Mouse (Mus musculus): ENCODE results near the gene Dus2.
"Not testable (repeated sequence)": the region's sequence is repeated elsewhere in the genome, so short reads cannot be mapped to it uniquely, and the experiment has no call there.

Gene Dus2

GRCm38 (mm10) chr8:105988546-105988945, 2.6 kb upstream of the Dus2 start:
- no peak for DNase-seq (ENCODE audit: low spot score in 2 of 2)

DNA sequence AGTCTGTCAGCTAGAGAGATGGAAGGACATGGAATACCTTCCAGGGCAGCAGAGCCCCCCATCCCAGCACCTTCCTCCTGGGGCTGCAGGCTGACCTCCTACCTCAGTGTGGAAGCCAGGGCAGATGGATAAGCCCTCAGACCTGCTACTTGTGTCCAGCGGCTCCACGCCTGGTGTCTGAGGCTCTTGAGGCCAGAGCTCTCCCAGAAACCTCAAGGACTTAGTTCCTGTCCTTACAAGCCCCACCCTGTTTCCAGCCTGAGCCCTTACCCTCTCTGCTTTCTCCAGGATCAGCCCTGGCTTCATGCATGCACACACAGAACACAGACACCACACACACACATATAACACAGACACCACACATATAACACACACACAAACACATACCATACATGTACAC, 409 bp downstream of the Dus2 start:
- DNase-seq (ENCODE audit: low spot score in 2 of 2) = no peak

DNA sequence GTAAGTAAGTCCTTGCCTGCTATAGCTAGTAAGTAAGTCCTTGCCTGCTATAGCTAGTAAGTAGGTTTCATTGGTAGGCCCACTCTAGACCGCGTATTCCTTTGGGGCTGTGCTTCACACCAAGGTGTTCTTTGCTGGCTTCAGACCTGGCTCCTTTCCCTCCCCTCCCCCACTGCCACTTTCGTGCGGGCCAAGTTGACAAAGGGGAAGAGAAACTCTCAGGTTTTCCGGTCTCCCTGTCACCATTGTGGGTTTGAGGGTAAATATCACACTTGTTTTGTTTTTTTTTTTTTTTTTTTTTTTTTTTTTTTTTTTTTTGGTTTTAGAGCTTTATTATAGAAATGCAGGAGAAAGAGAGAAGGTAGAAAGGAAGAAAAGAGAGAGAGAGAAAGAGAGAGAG, 1.4 kb downstream of the Dus2 start:
- no peak for DNase-seq (ENCODE audit: low spot score in 2 of 2)

GRCm38 (mm10) chr8:105993226-105993625, 2.1 kb downstream of the Dus2 start:
- DNase-seq (ENCODE audit: low spot score in 2 of 2) = no peak

DNA sequence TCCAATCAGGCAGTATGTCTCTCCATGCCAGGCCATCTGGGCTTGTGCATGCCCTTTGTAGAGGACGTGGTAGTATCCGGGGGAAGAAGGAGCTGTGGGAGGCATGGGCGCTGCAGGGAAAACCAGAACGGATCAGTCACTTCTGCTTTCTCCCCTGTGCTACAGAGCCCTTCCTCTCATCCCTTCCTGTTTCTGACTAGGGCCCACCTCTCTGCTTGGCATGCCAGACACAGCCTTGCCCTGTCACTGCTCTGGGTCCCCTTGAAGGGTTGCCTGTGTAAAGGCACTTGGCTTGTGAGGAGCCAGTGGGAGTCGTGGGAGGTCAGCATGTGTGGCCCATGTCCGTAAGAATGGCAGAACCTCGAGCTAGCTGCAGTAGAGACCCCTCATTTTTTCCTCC, 5.2 kb downstream of the Dus2 start:
- no peak for DNase-seq (ENCODE audit: low spot score in 2 of 2)

GRCm38 (mm10) chr8:105998971-105999370, 7.8 kb downstream of the Dus2 start:
- DNase-seq (ENCODE audit: low spot score in 2 of 2) = no peak

GRCm38 (mm10) chr8:106001908-106002307, 10.8 kb downstream of the Dus2 start:
- no peak for DNase-seq (ENCODE audit: low spot score in 2 of 2)

GRCm38 (mm10) chr8:106004538-106005207, 13.5 kb downstream of the Dus2 start:
- no peak for DNase-seq (ENCODE audit: low spot score in 2 of 2)

DNA sequence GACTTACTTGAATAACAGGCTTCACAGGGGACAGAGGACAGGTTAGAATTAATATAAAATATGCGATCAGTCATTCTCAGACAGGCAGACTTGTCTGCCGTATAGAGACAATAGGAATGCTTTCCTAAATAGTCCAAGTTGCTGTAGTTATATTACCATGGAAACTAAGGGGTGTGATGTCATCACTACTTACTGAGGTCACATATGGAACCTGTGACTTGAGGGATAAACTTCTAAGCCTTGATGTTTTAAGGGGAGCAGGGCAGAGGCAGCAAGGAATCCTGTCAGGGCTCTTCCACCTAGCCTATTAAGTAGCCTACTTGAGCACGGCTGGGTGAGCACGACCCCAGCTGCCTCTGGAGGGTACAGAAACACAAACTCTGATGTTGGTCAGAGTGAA, 14.7 kb downstream of the Dus2 start, which contains the start of gene Dpep2nb:
Dpep2nb (minus strand) TSS at position 101 of the 400 bp plus-strand sequence.
- no peak for DNase-seq (ENCODE audit: low spot score in 2 of 2)

DNA sequence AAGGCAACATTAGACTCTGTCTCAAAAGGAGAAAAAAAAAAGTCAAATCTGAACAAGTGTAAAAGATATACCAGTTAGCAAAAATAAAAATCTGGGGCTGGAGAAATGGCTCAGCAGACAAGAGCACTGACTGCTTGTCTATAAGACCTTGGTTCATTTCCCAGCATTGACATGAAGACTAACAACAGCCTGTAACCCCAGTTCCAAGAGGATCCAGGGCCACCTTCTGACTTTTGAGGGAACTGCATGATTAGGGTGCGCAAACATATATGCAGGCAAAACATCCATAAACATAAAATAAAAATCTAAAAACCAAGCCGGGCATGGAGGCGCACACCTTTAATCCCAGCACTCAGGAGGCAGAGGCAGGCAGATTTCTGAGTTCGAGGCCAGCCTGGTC, 15.3 kb downstream of the Dus2 start:
- no peak for DNase-seq (ENCODE audit: low spot score in 2 of 2)

- DNase-seq (ENCODE audit: low spot score in 2 of 2) = no peak
These were observed 16.0 kb downstream of the Dus2 start for GRCm38 (mm10) chr8:106007135-106007534.

DNA sequence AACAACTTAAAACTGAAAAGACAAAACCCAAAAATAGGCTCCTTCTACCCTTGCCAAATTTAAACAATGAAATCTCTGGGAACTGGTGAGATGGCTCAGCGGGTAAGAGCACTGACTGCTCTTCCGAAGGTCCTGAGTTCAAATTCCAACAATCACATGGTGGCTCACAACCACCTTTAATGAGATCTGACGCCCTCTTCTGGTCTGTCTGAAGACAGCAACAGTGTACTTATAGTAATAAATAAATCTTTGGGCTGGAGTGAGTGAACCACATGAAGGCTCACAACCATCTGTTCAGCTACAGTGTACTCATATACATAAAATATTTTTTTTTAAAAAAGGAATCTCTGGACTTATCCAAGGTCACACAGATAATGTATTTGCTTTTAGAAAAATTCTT, 16.8 kb downstream of the Dus2 start:
- not testable (repeated sequence) for DNase-seq (ENCODE audit: low spot score in 2 of 2)

DNA sequence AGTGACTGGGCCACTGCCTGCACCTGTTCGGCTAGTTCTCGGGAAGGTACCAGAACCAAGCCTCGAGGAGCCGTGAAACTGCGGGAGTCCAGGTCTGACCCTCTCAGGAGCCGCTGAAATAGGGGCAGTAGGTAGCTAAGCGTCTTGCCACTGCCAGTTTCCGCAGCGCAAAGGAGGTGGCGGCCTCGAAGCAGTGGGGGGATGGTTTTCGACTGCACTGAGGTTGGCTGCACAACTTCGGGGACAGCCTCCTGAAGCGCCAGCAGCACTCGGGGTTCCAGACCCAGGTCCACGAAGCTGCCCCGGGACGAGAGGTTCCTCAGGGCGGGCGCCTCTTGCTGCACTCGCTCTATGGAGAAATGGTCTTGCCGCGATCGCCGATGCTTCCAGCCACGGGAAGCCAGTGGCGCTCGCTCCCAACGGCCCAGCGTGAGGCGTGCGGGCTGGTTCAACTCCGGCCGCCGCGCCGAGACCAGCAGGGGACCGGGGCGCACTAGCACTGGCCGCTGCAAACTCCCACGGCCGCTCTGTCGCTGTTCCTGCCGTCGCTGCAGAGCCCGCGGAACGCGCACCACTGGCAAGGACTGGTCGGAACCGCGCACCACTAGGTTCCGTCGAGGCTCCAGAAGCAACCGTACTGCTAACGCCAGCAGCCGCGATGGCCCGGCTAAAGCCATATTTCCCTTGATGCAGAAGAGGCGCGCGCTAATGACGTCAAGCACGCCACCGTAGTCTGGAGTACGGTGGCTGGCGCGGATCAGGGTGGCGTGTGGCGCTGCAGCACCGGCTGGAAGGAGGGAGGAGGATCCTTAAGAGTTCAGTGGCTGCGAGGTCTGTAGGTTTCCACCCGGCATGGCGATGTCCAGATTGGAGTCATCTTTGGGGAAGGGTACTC, 19.9 kb downstream of the Dus2 start:
- DNase-seq (ENCODE audit: low spot score in 2 of 2) = peak; percentile 85 to 94

DNA sequence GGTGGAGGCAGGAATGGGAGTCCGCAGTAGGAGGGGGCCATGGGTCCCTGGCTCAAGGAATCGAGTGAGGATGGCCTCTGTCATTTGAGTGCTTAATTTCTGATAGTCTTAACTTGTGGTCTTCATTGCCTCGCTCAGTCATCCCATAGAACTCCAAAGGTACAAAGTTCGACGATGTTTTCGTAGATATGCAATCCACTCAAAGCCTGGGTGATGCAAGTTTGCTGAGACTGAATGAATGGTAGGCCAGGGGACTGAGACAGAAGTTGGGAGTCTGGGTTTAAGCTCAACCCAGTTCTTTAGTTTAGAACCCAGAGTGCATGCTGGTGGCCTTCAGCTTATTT, 20.5 kb downstream of the Dus2 start, which contains the start of gene Ddx28:
Ddx28 (minus strand) TSS at position 240 of the 344 bp plus-strand sequence.
- DNase-seq (ENCODE audit: low spot score in 2 of 2) = no peak

DNA sequence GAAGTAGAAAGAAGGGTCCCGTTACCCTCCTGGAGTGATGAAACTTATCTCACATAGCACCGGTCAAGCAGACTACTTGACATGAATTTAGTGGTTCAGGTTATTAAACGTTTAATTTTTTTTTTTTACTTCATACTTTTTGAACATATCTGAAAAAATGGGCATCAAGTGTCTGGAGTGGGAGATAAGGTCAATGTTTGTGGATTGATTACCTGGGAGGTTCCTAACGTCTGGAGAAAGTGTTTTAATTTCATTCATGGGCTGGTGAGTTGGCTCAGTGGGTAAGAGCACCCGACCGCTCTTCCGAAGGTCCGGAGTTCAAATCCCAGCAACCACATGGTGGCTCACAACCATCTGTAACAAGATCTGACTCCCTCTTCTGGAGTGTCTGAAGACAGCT, 21.1 kb downstream of the Dus2 start:
- DNase-seq (ENCODE audit: low spot score in 2 of 2) = not testable (repeated sequence)

DNA sequence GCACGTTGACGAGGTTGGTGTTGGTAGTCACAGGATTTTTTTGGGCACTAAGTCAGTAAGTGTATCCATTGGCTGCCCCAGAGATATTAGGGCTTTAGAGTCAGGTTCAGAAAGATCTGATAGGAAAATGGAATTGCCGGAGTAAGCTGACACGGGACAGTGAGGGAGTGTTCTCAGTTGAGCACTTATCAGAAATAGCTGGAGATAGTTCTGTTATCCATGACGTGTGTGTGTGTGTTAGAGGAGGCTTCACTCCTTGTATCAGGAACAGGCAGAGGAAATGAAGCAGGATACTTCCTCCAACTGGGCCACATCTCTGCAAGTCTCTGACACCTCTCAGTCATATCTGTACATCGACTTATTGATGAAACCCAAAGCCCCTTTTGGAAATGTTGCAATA, 25.1 kb downstream of the Dus2 start:
- DNase-seq (ENCODE audit: low spot score in 2 of 2) = no peak

DNA sequence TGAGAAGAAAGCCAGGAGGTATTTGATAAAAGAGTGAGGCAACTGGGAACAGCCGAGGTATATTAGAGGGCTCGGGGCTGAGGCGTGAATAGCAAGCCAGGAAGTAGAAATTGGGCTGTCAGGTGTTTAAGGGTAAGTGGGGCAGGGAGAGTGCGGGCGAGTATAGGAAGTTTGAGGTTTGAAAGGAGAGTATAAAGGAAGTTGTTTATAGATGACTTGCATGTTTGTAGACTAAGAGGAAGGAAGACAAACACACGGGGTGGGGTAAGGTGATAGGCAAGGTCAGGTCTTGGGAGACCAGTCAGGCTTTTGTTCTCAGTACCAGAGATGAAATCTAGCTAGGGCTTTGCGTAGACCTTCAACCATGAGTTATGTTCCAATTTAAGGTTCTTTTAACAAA, 26.0 kb downstream of the Dus2 start:
- DNase-seq (ENCODE audit: low spot score in 2 of 2) = no peak

GRCm38 (mm10) chr8:106018039-106018438, 26.9 kb downstream of the Dus2 start:
- DNase-seq (ENCODE audit: low spot score in 2 of 2) = no peak

DNA sequence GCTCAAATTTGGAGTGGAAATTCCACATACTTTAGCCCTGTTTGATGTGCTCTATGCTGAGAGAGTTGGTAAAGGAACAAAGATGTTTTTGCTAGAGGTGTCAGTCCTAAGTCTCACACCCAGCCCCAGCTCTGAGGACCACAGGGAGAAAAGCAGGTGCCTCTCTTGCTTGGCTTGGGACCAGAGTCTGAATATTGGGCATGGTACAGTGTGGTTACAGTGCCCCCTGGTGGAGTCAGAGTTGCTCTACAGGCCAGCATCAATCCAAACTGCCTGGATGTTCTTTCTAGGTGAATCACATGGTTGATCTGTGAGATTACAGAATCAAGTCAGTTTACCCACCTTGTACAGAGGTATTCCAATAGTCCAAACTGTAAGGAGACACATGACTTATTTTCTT, 31.3 kb downstream of the Dus2 start:
- DNase-seq (ENCODE audit: low spot score in 2 of 2) = peak; percentile 46 to 67

DNA sequence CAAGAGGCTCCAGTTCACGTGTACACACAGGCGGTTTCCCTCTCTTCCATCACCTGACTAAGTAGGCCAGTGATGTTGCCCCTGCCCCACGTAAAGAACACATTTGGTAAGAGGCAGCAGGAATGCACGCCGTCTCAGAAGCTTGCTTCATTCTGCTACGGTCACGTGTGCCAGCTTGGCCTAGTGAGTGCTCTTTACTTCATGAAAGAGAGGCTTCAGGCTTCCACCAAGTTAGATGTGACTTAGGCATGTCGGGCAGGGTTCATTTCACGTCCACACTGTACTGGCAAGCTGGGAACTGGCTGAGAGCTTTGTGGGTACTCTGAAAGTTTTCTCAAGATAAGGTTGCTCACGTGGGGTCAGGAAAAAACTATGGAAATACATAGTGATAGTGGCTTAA, 47.6 kb downstream of the Dus2 start:
- DNase-seq (ENCODE audit: low spot score in 2 of 2) = no peak

DNA sequence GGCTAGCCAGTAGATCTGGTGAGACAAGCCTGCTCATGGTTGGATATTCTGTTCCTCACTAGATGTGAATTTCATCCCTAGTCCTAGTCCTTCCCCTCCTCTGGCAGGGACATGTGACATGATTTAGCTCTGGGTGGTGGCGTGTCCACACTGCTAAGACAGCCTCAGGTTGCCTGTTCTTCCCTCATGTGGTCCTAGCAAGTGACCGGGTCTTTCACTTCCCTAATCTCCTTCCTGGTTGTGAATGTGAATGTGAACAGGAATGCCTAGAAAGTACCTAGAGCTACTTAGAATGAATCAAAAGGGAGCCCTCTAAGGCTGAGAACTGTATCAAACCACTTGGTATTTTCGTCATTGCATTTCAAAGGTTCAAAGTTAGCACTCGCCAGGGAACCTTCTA, 48.5 kb downstream of the Dus2 start:
- no peak for DNase-seq (ENCODE audit: low spot score in 2 of 2)

DNA sequence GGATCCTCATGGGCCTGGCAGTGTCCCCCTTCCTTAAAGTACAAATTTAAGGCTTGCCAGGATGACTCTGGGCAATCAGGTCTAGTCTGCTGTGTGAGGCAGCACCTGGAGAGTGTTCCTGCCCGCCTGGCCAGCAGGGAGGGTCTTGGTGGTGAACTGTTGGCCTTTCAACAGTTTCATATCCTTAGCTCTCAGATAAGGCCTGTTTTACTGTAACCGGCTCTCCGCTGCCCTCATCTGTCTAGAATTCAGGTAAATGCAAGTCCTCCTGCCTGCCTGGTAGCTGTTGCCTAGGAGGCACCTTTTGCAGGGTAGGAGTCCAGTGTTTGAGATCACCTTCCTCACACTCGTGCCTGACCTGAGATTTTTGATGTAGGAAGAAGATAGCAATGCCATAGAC, 49.1 kb downstream of the Dus2 start:
- DNase-seq (ENCODE audit: low spot score in 2 of 2) = no peak

DNA sequence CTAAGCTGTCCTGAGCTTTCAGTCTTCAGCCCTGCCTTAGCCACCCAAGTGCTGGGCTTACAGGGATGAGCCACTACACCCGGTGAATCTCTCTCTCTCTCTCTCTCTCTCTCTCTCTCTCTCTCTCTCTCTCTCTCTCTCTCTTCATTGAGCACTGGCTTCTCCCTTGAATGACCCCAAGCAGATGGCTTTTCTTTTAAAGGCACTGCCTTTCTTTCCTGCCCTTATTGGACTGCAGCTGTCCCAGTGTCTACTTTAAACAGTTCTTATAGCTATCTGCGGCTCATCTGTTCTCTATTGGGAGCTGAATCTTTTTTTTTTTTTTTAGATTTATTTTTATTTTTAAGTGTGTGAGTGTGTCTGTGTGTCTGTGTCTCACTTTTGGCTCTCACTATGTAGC, 51.9 kb downstream of the Dus2 start:
- DNase-seq (ENCODE audit: low spot score in 2 of 2) = no peak

Measured in frontal cortex, postnatal 14 days (tissue).